ENCODE assay signal across 33 mouse cellular contexts in genomic region chr2:118141651-118142050, GRCm38 (mm10).
"Had no signal": no experiment of that assay in that cellular context is flagged by ENCODE, and none has a peak within 500 bp of the region (broad histone marks: within the 10 kb centered on the region; RNA-seq: fewer than 3 reads in every experiment).

No protein-coding gene starts in this region.

- H3K4me1 ChIP-seq: heart, embryonic 12.5 days; hindbrain, embryonic 10.5 days; hindbrain, embryonic 12.5 days; hindbrain, embryonic 13.5 days; hindbrain, embryonic 15.5 days; intestine, embryonic 15.5 days had no signal

- H3K27ac ChIP-seq: heart, embryonic 13.5 days; heart, embryonic 15.5 days; hindbrain, embryonic 10.5 days; hindbrain, embryonic 12.5 days; hindbrain, embryonic 13.5 days; hindbrain, embryonic 14.5 days; hindbrain, embryonic 15.5 days; hindbrain, postnatal 0 days; intestine, embryonic 15.5 days; kidney, embryonic 15.5 days; kidney, postnatal 0 days; layer of hippocampus, adult 2 months; left cerebral cortex, adult 2 months had no signal

- DNase-seq: heart, postnatal 14 days; heart, postnatal 36 days; heart, postnatal 4 days; kidney, adult 11 months; kidney, adult 18-20 months; kidney, adult 2 months; kidney, adult 8-10 months; kidney, adult 9 months; kidney, postnatal 10 days; kidney, postnatal 14 days; kidney, postnatal 25 days; kidney, postnatal 36 days; kidney, postnatal 4 days; layer of hippocampus, adult 9-11 months; layer of hippocampus, postnatal 36 days had no signal

- H3K4me3 ChIP-seq: heart, embryonic 12.5 days; heart, embryonic 13.5 days; heart, embryonic 15.5 days; hindbrain, embryonic 10.5 days; hindbrain, embryonic 12.5 days; hindbrain, embryonic 13.5 days; hindbrain, embryonic 15.5 days; intestine, embryonic 15.5 days; kidney, embryonic 15.5 days; layer of hippocampus, adult 2 months; left cerebral cortex, adult 2 months had no signal

- H3K9me3 ChIP-seq: heart, embryonic 12.5 days; heart, embryonic 13.5 days; heart, embryonic 15.5 days; hindbrain, embryonic 10.5 days; hindbrain, embryonic 12.5 days; hindbrain, embryonic 13.5 days; hindbrain, embryonic 15.5 days; intestine, embryonic 15.5 days; kidney, embryonic 15.5 days had no signal

- H3K9ac ChIP-seq: heart, embryonic 12.5 days; heart, embryonic 13.5 days; heart, embryonic 15.5 days; hindbrain, embryonic 12.5 days; hindbrain, embryonic 13.5 days; hindbrain, embryonic 14.5 days; hindbrain, embryonic 15.5 days; intestine, embryonic 15.5 days; kidney, embryonic 15.5 days had no signal

- H3K36me3 ChIP-seq: heart, embryonic 12.5 days; heart, embryonic 13.5 days; heart, embryonic 15.5 days; hindbrain, embryonic 10.5 days; hindbrain, embryonic 12.5 days; hindbrain, embryonic 13.5 days; hindbrain, embryonic 15.5 days; intestine, embryonic 15.5 days; kidney, embryonic 15.5 days had no signal

- H3K27me3 ChIP-seq: heart, embryonic 12.5 days; heart, embryonic 13.5 days; heart, embryonic 15.5 days; hindbrain, embryonic 12.5 days; hindbrain, embryonic 13.5 days; hindbrain, embryonic 15.5 days; intestine, embryonic 15.5 days; kidney, embryonic 15.5 days had no signal

- ATAC-seq: hindbrain, embryonic 16.5 days; hindbrain, postnatal 0 days; inflammation-experienced regulatory T-cells, adult 6 months; intestine, embryonic 15.5 days; intestine, embryonic 16.5 days; intestine, postnatal 0 days had no signal

- H3K4me2 ChIP-seq: heart, embryonic 12.5 days; heart, embryonic 13.5 days; heart, embryonic 15.5 days; hindbrain, embryonic 12.5 days; hindbrain, embryonic 13.5 days; hindbrain, embryonic 14.5 days; hindbrain, embryonic 15.5 days; intestine, embryonic 15.5 days; kidney, embryonic 15.5 days had no signal
